Mouse (Mus musculus) stomach, postnatal 0 days (tissue): Measurements from ENCODE around the gene Rp9. TPM values are rescaled to one million over a fixed set of nuclear protein-coding genes. Genes with fewer than 3 reads are reported as not detected.

Experiments used
- ATAC-seq: fragments of 200-750 bp; cut with Nextera tagmentation; 2 replicates; pipeline ENCODE4 v1.8.0; 2017; ENCODE audit not compliant: low FRiP score, low TSS enrichment
- DNase-seq: peaks from one replicate; pipeline ENCODE4 v3.0.0-alpha.2; 2016; ENCODE audit warnings: low spot score
- H3K27ac ChIP-seq: fragments of 300-500 bp; sonication (generic); replicated peaks from 2 replicates; pipeline ENCODE4 v1.5.1; 2014; ENCODE audit warnings: mild to moderate bottlenecking, control low read depth
- H3K27me3 ChIP-seq: fragments of 300-500 bp; sonication (generic); 2 replicates; pipeline ENCODE4 v1.6.1; 2014; ENCODE audit warnings: low read length; ENCODE audit not compliant: control insufficient read depth, insufficient read depth
- H3K36me3 ChIP-seq: fragments of 300-500 bp; sonication (generic); 2 replicates; pipeline ENCODE4 v1.6.1; 2014; ENCODE audit warnings: low read length, mixed read lengths; ENCODE audit not compliant: control insufficient read depth, insufficient read depth
- H3K4me1 ChIP-seq: fragments of 300-500 bp; sonication (generic); replicated peaks from 2 replicates; pipeline ENCODE4 v1.6.1; 2014; ENCODE audit warnings: antibody characterized with exemption; ENCODE audit not compliant: control insufficient read depth, insufficient read depth
- H3K4me2 ChIP-seq: fragments of 300-500 bp; sonication (generic); replicated peaks from 2 replicates; pipeline ENCODE4 v1.6.1; 2014; ENCODE audit warnings: low read depth, mild to moderate bottlenecking, control low read depth, moderate library complexity
- H3K4me3 ChIP-seq: fragments of 300-500 bp; sonication (generic); 2 replicates; pipeline ENCODE4 v1.5.1; 2014; ENCODE audit warnings: low read depth, low read length, control low read depth
- H3K9ac ChIP-seq: fragments of 300-500 bp; sonication (generic); 2 replicates; pipeline ENCODE4 v1.6.1; 2014; ENCODE audit warnings: mild to moderate bottlenecking, low read length, control low read depth, mixed read lengths
- H3K9me3 ChIP-seq: fragments of 300-500 bp; sonication (generic); 2 replicates; pipeline ENCODE4 v1.6.1; 2016; ENCODE audit warnings: low read length; ENCODE audit not compliant: control insufficient read depth
- CTCF ChIP-seq: IDR thresholded peaks from 2 replicates; pipeline ENCODE4 v1.5.1; 2016; ENCODE audit warnings: antibody characterized with exemption, low read depth, mild to moderate bottlenecking, moderate library complexity
- EP300 ChIP-seq: optimal IDR thresholded peaks from 2 replicates; pipeline ENCODE3; 2016; ENCODE audit warnings: antibody characterized with exemption
- WGBS: fragments of 180-500 bp; shearing (Covaris S2); extraction: QIAGEN DNeasy Blood & Tissue Kit; methylation state at CpG from one replicate; pipeline ENCODE4 v1.1.7; 2014; 5-methylcytosine and 5-hydroxymethylcytosine counted together
- polyA plus RNA-seq: library from polyadenylated mRNA; unstranded; fragments of >200 nt; fragmentation: Nextera tagmentation; extraction: Ambion mirVana; gene quantifications from 2 replicates; pipeline ENCODE4 v1.2.1, GENCODE M21; 2015

Gene Rp9
- polyA plus RNA-seq, 1 experiment from 2014 or later: 65.0 TPM

GRCm38 (mm10) chr9:22468170-22468898, 1.2 kb downstream of the Rp9 start:
- no peak for TF ChIP-seq CTCF
- no peak for TF ChIP-seq EP300
- peak; percentile 89 for ATAC-seq
- H3K36me3 ChIP-seq: no peaks in the 10 kb centered on the region; the same call in 1 of the 2 replicates
- peak overlapping the region; percentile 96 for H3K9ac ChIP-seq
- no peaks in the 10 kb centered on the region for H3K9me3 ChIP-seq
- H3K27me3 ChIP-seq: no peaks in the 10 kb centered on the region
- H3K27ac ChIP-seq: peak overlapping the region; percentile 90
- H3K4me1 ChIP-seq: no peaks in the 10 kb centered on the region
- H3K4me2 ChIP-seq: peak overlapping the region; percentile 70
- peak overlapping the region; percentile 88 for H3K4me3 ChIP-seq
- peak; percentile 93 for DNase-seq
- WGBS: 2% methylated on average over 40 of the region's 43 CpGs

DNA sequence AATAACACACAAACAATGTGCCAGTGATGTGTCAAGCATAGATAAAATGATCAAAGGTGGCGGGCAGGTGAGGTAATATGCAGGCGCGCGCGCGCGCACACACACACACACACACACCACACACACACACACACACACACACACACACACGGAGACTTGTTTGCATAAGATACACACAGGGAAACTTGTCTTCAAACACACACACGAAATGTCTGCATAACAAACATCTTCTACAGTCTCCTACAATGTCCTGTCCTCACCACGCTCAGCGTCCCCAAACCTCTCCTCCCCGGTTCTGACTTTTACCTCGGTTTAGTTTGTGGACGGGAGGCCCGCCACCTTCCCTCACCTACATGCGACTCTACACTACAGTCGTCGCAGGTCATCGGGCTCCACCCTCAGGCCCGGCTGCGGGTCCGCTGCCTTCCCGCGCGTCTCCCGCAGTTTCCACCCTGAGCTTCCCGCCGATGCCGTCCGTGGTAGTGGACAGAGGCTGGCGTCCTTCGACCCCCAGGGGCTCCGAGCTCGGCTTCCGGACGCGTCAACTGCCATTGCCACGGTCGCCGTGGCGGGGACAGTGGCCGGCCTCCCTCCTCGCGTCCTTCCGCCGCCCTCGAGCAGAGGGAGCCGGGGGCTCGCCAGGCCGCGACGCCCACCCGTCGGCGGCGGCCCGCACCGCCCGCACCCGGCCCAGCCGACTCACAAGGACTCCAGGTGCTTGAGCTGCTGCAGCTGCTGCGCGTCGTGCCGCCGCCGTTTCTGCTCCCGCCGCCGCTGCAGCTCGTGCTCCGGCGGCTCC, 2.0 kb downstream of the Rp9 start:
- H3K9ac ChIP-seq: peak overlapping the region; percentile 96
- no peak; the same call in 1 of the 2 replicates for TF ChIP-seq CTCF
- under 1% methylated on average over 72 of the region's 73 CpGs for WGBS
- peak overlapping the region; percentile 90 for H3K27ac ChIP-seq
- ATAC-seq: peak; percentile 71
- DNase-seq: peak; percentile 77
- H3K4me3 ChIP-seq: peak overlapping the region; percentile 88
- no peaks in the 10 kb centered on the region for H3K4me1 ChIP-seq
- H3K36me3 ChIP-seq: no peaks in the 10 kb centered on the region; the same call in 1 of the 2 replicates
- H3K27me3 ChIP-seq: no peaks in the 10 kb centered on the region
- peak overlapping the region; percentile 70 for H3K4me2 ChIP-seq
- no peaks in the 10 kb centered on the region for H3K9me3 ChIP-seq

DNA sequence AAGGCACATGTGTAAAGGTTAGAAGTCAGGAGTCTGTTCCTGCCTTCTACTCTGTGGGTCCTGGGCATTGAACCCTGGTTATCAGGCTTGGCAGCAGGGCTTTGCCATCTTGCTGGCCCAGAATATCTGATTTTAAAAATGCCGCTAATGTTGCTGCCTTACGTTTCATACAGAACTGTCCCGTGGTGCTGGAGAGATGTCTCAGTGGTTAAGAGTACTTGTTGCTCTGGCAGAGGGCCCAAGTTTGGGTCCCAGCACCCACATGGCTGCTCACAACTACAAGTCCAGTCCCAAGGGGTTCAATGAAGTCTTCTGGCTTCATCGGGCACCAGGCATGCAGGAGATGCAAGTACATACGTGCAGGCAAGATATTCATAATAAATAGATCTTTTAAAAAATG, 3.3 kb downstream of the Rp9 start:
- H3K9ac ChIP-seq: no peak overlapping the region
- WGBS: 94% methylated on average over 5 of the region's 5 CpGs
- DNase-seq (no peak), ATAC-seq (no peak)
- H3K4me3 ChIP-seq: no peak overlapping the region
- H3K36me3 ChIP-seq: no peaks in the 10 kb centered on the region; the same call in 1 of the 2 replicates
- no peaks in the 10 kb centered on the region for H3K9me3 ChIP-seq
- TF ChIP-seq EP300: no peak
- TF ChIP-seq CTCF: no peak
- H3K4me2 ChIP-seq: no peak overlapping the region
- no peaks in the 10 kb centered on the region for H3K27me3 ChIP-seq
- H3K4me1 ChIP-seq: no peaks in the 10 kb centered on the region
- no peak overlapping the region for H3K27ac ChIP-seq

GRCm38 (mm10) chr9:22461946-22462345, 7.6 kb downstream of the Rp9 start:
- WGBS: 88% methylated on average over 3 of the region's 3 CpGs
- Histone ChIP-seq H3K27me3 (no peaks in the 10 kb centered on the region), H3K36me3 (peaks cover 6% of the 10 kb centered on the region), H3K4me3 (no peak overlapping the region), H3K4me1 (no peaks in the 10 kb centered on the region), H3K9ac (no peak overlapping the region), H3K4me2 (no peak overlapping the region), H3K9me3 (no peaks in the 10 kb centered on the region), H3K27ac (no peak overlapping the region)
- ATAC-seq (no peak), DNase-seq (no peak)
- no peak for TF ChIP-seq CTCF
- TF ChIP-seq EP300: no peak

GRCm38 (mm10) chr9:22457142-22457835, 12.3 kb downstream of the Rp9 start:
- peaks cover 21% of the 10 kb centered on the region for H3K36me3 ChIP-seq
- no peak overlapping the region for H3K4me2 ChIP-seq
- DNase-seq: no peak
- TF ChIP-seq CTCF: no peak
- no peak for TF ChIP-seq EP300
- H3K4me3 ChIP-seq: no peak overlapping the region
- no peaks in the 10 kb centered on the region for H3K27me3 ChIP-seq
- no peak for ATAC-seq
- H3K27ac ChIP-seq: no peak overlapping the region
- H3K9me3 ChIP-seq: no peaks in the 10 kb centered on the region
- no peaks in the 10 kb centered on the region for H3K4me1 ChIP-seq
- no peak overlapping the region for H3K9ac ChIP-seq
- WGBS: 89% methylated on average over 11 of the region's 11 CpGs
